Mouse (Mus musculus) C2C12 (cell line): ENCODE measurements at regions not wholly inside any gene's neighbourhood (a gene's known extent, or its start where the extent isn't known, plus 50 kb on each side); places are given as distances from the start of the nearest gene placed in this dataset.
A peak's percentile ranks its signal among the peaks of the same experiment; 100 is the strongest.

ENCODE experiments used
- H3K27me3 ChIP-seq: one replicate; pipeline ENCODE4 v1.6.1; 2011; ENCODE audit not compliant: control insufficient read depth, insufficient read depth, insufficient read length
- H3K36me3 ChIP-seq: one replicate; pipeline ENCODE4 v1.6.1; 2011; ENCODE audit not compliant: control insufficient read depth, insufficient read depth
- H3K4me3 ChIP-seq: one replicate; pipeline ENCODE4 v1.5.1; 2011; ENCODE audit warnings: mild to moderate bottlenecking, control low read depth; ENCODE audit not compliant: poor library complexity, insufficient read depth, severe bottlenecking
- H3K79me2 ChIP-seq: one replicate; pipeline ENCODE4 v1.6.1; 2011; ENCODE audit not compliant: control insufficient read depth, insufficient read depth
- H3K79me3 ChIP-seq: one replicate; pipeline ENCODE4 v1.6.1; 2011; ENCODE audit warnings: low read depth, control low read depth
- H3ac ChIP-seq: one replicate; pipeline ENCODE3; 2011; ENCODE audit warnings: low read depth; ENCODE audit not compliant: control insufficient read depth, insufficient read length
- CEBPB ChIP-seq: IDR thresholded peaks from one replicate; pipeline ENCODE4 v1.6.1; 2011; ENCODE audit warnings: low read depth, mild to moderate bottlenecking, control low read depth, moderate library complexity
- CTCF ChIP-seq: IDR thresholded peaks from one replicate; pipeline ENCODE4 v1.5.1; 2011; ENCODE audit not compliant: control insufficient read depth, insufficient read depth, insufficient read length
- FOSL1 ChIP-seq: IDR thresholded peaks from one replicate; pipeline ENCODE4 v1.8.0; 2011; ENCODE audit warnings: mild to moderate bottlenecking, low read length; ENCODE audit not compliant: poor library complexity, insufficient read depth, severe bottlenecking
- MAX ChIP-seq: IDR thresholded peaks from one replicate; pipeline ENCODE4 v1.6.1; 2011; ENCODE audit warnings: mild to moderate bottlenecking, control low read depth
- MYOD1 ChIP-seq: IDR thresholded peaks from one replicate; pipeline ENCODE4 v1.6.1; 2011; ENCODE audit warnings: low read depth; ENCODE audit not compliant: control insufficient read depth, insufficient read length
- MYOG ChIP-seq: IDR thresholded peaks from one replicate; pipeline ENCODE4 v1.6.1; 2011; ENCODE audit not compliant: control insufficient read depth, insufficient read length; ENCODE audit errors: extremely low read depth
- USF1 ChIP-seq: IDR thresholded peaks from one replicate; pipeline ENCODE4 v1.6.1; 2011; ENCODE audit warnings: low read depth, mild to moderate bottlenecking, control low read depth, moderate library complexity

- no peak for TF ChIP-seq CTCF
- Histone ChIP-seq H3K79me3 (no peaks in the 10 kb centered on the region), H3K36me3 (no peaks in the 10 kb centered on the region), H3K4me3 (no peak overlapping the region), H3K79me2 (no peaks in the 10 kb centered on the region), H3ac (no peak overlapping the region), H3K27me3 (no peaks in the 10 kb centered on the region)
These were observed 669.5 kb downstream of the Epha7 start for GRCm38 (mm10) chr4:29482407-29482806.

- H3K27me3 ChIP-seq: no peaks in the 10 kb centered on the region
- H3K36me3 ChIP-seq: no peaks in the 10 kb centered on the region
- H3K4me3 ChIP-seq: no peak overlapping the region
- H3K79me2 ChIP-seq: no peaks in the 10 kb centered on the region
- H3ac ChIP-seq: no peak overlapping the region
- H3K79me3 ChIP-seq: no peaks in the 10 kb centered on the region
- TF ChIP-seq CEBPB (no peak), MAX (no peak), MYOG (no peak), FOSL1 (no peak)
These were observed 687.9 kb downstream of the Epha7 start for GRCm38 (mm10) chr4:29500844-29501243.

- no peaks in the 10 kb centered on the region for H3K36me3 ChIP-seq
- H3ac ChIP-seq: no peak overlapping the region
- no peaks in the 10 kb centered on the region for H3K27me3 ChIP-seq
- no peak overlapping the region for H3K4me3 ChIP-seq
- no peaks in the 10 kb centered on the region for H3K79me3 ChIP-seq
- no peaks in the 10 kb centered on the region for H3K79me2 ChIP-seq
- TF ChIP-seq FOSL1: no peak
- no peak for TF ChIP-seq CEBPB
- no peak for TF ChIP-seq USF1
- TF ChIP-seq CTCF: peak; percentile 12
- no peak for TF ChIP-seq MYOD1
These were observed 712.1 kb downstream of the Epha7 start for GRCm38 (mm10) chr4:29525051-29525450.

GRCm38 (mm10) chr4:29525769-29526658 is 713.1 kb downstream of the Epha7 start:
- no peak for TF ChIP-seq MYOG
- TF ChIP-seq CTCF: no peak
- no peak for TF ChIP-seq MAX
- no peak for TF ChIP-seq FOSL1
- no peak for TF ChIP-seq USF1
- TF ChIP-seq MYOD1: no peak
- TF ChIP-seq CEBPB: no peak
- no peak overlapping the region for H3K4me3 ChIP-seq
- H3K36me3 ChIP-seq: no peaks in the 10 kb centered on the region
- H3K79me2 ChIP-seq: no peaks in the 10 kb centered on the region
- H3K27me3 ChIP-seq: no peaks in the 10 kb centered on the region
- no peaks in the 10 kb centered on the region for H3K79me3 ChIP-seq
- no peak overlapping the region for H3ac ChIP-seq
